Mouse (Mus musculus): ENCODE data around the gene Ruvbl1. TPM values are rescaled to one million over a fixed set of nuclear protein-coding genes. Genes with fewer than 3 reads are reported as not detected.

Gene Ruvbl1
- polyA plus RNA-seq, 1 experiment from 2014 or later: 92.6 TPM

Other genes with a start within 250 kb of the Ruvbl1 start
- gene Dnajb8, start 243.1 kb upstream of the Ruvbl1 start, polyA plus RNA-seq (2015; fragmentation: Nextera tagmentation; extraction: Ambion mirVana): not detected in 2 replicates
- gene Eefsec, start 18.9 kb upstream of the Ruvbl1 start, polyA plus RNA-seq (2015; fragmentation: Nextera tagmentation; extraction: Ambion mirVana): 25.3 and 26.3 TPM in 2 replicates
- 162 and 164 TPM in 2 replicates for gene Sec61a1, start 53.5 kb downstream of the Ruvbl1 start, polyA plus RNA-seq (2015; fragmentation: Nextera tagmentation; extraction: Ambion mirVana)
- gene Kbtbd12, start 172.5 kb downstream of the Ruvbl1 start, polyA plus RNA-seq (2015; fragmentation: Nextera tagmentation; extraction: Ambion mirVana): 0.12 and 1.1 TPM in 2 replicates